Mouse (Mus musculus) left cerebral cortex, adult 11 months (tissue): ENCODE measurements around the gene Olfr1281.
"Not testable (repeated sequence)": the region's sequence is repeated elsewhere in the genome, so short reads cannot be mapped to it uniquely, and the experiment has no call there.

Source experiments
- DNase-seq: peaks from one replicate; pipeline ENCODE4 v3.0.0; 2022; ENCODE audit warnings: low spot score

Gene Olfr1281

DNA sequence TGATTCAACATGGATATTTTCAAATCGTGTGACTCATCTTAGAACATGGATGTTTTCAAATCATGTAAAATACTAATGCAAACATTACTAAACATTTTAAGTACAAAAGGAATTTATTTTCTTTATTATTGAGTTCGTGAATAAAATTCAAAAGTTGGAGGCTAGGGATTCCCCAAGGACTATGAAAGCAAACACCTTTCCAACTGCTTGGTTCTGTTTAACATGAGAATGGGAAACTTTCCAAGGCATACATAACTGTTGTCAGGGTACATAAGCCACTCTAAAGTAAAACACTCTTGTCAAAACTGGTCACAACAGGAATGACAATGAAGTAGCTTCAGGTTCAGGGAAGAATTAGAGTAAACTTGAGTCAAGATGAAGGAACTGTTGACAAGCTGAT is at the start of gene Olfr1281:
Gene Olfr1281, plus strand, starts transcription at position 301 of the 400 bp plus-strand sequence.
- DNase-seq, result no peak

DNA sequence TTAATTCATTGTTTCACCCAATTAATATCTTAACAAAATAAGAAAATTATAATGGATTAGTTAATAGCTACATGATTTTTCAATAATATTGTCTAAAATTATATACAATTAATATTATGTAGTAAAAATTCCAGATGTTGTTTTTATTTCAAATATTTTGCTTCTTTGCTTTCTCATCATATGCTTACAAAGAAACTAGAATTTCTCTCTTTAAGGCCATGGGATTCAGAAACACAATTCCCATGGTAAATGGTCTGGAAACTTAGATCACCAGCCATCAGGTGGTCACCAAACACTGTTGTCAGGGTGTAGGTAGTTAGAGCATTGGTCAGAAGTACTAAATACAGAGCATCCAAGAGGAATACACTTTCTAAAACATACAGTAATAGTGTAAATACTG is 36.5 kb upstream of the Olfr1281 start, which contains the start of gene Olfr1278:
Gene Olfr1278, plus strand, starts transcription at position 301 of the 400 bp plus-strand sequence.
- no peak for DNase-seq

DNA sequence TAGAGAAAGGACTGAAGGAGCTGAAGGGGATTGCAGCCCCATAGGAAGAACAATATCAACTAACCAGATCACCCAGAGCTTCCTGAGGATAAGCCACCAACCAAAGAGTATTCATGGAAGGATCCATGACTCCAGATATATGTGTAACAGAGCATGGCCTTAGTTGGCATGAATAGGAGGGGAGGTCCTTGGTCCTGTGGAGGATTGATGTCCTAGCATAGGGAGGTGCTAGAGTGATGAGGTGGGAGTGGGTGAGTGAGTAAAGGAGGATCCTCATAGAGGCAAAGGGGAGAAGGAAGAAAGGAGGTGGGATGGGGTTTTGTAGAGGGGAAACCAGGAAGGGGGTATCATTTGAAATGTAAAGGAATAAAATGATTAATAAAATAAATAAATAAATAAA is 27.8 kb upstream of the Olfr1281 start:
- DNase-seq, result no peak

DNA sequence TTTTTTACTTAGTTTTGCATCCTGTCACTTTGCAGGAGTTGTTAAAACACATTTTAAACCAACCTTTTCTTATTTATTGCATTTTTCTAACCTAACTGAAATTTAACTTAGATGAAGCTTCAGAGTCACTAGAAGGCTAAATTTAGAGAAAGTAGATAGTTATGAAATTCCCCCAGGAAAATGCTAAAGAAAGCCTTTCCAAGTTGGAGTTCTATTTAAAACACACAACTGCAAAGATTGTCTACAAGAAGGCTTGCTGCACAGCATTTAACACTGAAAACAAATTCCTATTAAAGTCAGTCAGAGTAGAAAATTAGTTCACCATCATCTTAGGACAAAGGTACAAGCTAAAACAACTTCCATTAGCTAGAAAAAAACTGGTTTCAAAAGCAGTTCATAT is 25.9 kb upstream of the Olfr1281 start, which contains the start of gene Olfr1279:
Gene Olfr1279, plus strand, starts transcription at position 262 of the 400 bp plus-strand sequence.
- DNase-seq, result no peak

DNA sequence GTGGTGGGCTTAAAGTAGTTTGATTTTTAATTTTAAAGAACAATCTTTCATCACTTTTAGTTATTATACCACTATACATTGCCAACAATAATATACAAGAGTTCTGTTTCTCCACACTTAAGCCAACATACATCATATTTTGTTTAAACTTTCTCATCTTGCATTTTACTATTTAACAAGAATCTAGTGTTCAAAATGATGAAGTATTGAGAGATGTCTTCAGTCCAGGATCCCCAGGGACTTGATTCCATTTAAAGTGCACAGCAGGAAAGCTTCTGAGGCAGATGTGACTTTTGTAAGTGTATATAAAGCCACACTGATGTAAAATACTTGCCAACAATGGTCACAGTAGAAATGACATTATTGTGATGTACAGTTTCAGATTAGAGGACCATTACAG is 12.6 kb upstream of the Olfr1281 start, which contains the start of gene Olfr1280:
Gene Olfr1280, plus strand, starts transcription at position 301 of the 400 bp plus-strand sequence.
- DNase-seq, result no peak

DNA sequence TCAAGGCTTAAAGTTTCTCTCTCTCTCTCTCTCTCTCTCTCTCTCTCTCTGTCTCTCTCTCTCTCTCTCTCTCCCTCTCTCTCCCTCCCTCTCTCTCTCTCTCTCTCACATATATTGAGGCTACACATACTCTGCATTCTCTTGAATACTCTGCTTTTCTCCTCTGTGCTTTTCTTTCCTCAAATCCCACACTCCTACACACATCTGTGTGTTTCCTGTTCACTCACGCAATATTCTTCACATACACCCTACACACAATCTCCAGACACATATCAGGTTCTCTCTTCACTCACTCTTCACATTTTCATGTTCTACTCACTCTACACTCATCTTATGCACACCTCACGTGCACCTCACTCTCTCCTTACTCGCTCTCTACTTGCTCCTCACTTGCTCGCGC is 7.4 kb downstream of the Olfr1281 start:
- DNase-seq, result not testable (repeated sequence)

DNA sequence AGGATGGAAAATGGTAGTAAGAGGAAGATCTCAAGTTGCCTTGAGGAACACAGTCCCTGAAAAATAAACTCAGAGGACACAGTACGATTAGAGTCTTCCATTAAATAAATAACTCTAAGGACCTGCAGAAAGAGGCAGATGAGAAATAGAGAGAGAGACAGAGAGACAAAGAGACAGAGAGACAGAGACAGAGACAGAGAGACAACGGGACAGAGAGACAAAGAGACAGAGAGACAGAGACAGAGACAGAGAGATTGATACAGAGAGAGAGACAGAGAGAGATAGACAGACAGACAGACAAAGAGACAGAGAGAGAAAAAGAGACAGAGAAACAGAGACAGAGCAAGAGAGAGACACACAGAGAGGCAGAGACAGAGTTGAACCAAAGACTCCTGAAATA is 9.7 kb downstream of the Olfr1281 start, which contains the start of gene Olfr1282:
Gene Olfr1282, minus strand, starts transcription at position 101 of the 400 bp plus-strand sequence.
- DNase-seq, result no peak

DNA sequence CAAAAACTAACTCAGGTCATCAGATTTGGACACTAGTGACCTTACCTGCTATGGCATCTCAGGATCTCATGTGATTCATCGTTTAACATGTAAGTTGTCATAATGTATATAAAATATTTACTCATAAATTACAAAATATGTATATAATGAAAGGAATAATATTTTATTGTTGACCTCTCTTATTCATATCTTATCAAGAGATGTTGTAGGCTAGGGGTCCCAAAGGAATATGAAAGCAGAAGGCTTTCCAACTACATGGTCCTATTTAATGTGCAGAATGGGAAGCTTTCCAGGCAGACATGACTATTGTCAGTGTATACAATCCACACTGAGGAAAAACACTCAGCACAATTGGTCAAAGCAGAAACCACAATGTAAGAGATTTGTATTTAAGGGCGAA is 40.2 kb downstream of the Olfr1281 start, which contains the start of gene Olfr1283:
Gene Olfr1283, plus strand, starts transcription at position 301 of the 400 bp plus-strand sequence.
- no peak for DNase-seq

DNA sequence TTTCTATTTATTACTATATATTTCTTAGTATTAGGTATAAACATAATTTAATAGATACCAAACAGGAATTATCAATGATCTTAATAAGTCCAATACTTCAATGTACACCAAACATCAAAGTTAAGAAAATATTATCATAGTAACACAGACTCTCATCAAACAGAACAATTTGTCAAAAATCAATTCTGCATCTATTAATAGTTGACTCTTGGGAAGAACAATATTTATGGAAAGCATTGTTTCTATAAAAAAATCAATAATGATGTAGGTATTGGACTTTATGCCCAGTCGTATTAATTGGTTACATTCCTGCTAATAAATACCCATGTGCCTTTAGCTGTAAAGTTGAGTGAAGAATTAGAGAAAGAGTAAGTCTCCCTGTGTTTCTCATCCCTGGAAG is 48.9 kb downstream of the Olfr1281 start, which contains the start of gene Olfr1284:
Gene Olfr1284, plus strand, starts transcription at position 301 of the 400 bp plus-strand sequence.
- DNase-seq, result no peak
